Mouse (Mus musculus): ENCODE data around the gene Pak4.
A peak's percentile ranks its signal among the peaks of the same experiment; 100 is the strongest.
"Not testable (repeated sequence)": the region's sequence is repeated elsewhere in the genome, so short reads cannot be mapped to it uniquely, and the experiment has no call there.

Gene Pak4

DNA sequence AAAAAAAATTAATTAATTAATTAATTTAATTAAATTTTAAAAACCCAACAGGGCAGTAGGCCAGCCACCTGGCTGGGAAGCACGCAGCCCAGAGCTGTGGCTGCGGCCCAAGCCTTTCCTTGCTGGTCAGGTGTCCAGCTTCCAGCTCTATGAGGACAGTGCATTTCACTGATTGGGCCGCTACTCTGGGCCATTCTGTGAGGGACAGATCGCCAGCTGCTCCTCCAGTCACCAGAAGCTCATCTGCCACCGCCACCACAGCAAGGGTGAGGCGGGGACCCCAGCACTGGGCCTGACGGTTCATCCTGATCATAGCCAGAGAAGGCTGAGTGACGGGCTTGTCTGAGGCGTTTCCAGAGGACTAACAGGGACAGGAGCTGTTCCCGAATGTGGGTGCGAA is 36.0 kb downstream of the Pak4 start:
- no peak for DNase-seq (ENCODE audit: low spot score)

DNA sequence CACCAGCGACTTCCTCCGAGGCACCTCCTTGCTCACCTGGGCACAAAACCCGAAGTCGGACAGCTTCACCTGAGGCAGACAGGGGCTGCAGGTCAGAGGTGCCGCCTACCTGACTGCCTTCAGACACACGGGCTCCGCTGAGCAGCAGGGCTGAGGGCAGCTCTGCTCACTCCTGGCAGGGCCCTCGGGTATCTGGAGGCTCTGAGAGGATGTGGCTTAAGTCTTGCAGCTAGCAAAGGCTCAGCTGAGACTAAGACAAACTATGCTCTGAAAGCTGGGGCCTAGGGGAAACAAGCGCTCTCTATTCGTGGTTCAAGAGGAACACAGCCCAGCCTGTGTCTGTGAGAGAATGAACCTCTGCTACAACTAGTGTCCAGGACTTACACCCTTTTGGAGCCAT is 37.1 kb downstream of the Pak4 start:
- DNase-seq (ENCODE audit: low spot score) = no peak

DNA sequence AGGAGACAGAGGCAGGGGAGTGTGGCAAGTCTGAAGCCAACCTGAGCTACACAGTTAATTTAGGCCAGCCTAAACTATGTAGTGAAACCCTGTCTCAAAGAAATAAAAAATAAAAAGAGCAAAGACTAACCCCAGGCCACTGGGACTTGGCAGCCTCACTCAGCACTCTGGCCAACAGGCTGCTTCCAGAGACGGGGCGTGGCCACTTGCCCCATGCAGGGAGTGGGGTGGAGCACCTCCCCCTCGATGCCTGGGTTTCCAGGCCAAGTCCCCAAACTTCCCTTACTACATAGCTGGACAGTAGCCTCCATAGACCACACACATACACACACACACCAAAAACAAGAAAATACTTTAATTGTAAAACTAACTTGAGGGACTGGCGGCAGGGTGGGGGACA is 39.5 kb downstream of the Pak4 start:
- DNase-seq (ENCODE audit: low spot score) = peak; percentile 37

GRCm38 (mm10) chr7:28557708-28558107 is 40.3 kb downstream of the Pak4 start:
- no peak for DNase-seq (ENCODE audit: low spot score)

GRCm38 (mm10) chr7:28557069-28557468 is 40.9 kb downstream of the Pak4 start:
- DNase-seq (ENCODE audit: low spot score) = no peak

GRCm38 (mm10) chr7:28555939-28556535 is 41.9 kb downstream of the Pak4 start:
- no peak for DNase-seq (ENCODE audit: low spot score)

DNA sequence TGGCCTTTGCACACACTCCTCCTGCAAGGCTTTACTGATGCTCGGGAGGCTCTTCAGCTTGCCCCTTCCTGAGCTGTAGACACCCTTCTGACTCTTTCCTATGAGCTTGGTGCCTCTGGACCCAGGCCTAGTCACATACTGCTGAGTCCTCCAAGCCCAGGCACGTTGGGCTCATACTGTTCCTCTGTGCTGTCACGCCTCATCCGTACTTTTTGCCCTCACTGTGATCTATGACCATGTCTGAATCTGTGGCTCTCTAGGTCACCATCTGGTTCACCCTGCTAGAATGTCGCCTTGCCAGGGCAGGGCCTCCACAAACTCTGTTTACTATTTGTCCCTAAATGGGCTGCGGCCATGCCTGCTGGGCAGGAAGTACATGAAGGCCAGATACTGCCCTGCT is 44.9 kb downstream of the Pak4 start:
- DNase-seq (ENCODE audit: low spot score) = no peak

GRCm38 (mm10) chr7:28547628-28548027 is 50.4 kb downstream of the Pak4 start:
- no peak for DNase-seq (ENCODE audit: low spot score)

DNA sequence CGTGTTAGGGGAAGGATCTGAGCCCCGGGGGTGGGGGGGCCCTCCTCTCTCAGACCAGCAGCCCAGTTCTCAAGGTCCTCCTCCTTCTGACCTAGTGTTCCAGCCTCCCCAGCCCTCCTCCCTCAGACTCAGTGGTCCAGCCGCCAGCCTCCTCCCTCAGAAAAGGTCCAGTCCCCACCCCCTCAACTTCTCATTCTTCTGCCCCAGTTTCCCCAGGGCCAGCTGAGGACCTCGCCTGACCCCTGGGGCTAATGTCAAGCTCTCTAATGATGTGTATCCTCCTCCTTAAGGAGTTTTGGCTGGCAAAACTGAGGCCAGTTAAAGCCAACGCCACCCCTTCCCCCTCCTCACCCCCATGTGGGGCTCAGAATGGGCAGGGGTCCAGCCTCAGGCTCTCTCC is 50.8 kb downstream of the Pak4 start, which contains the start of gene Nccrp1:
Gene Nccrp1, minus strand, starts transcription at position 101 of the 400 bp plus-strand sequence.
- DNase-seq (ENCODE audit: low spot score) = no peak

DNA sequence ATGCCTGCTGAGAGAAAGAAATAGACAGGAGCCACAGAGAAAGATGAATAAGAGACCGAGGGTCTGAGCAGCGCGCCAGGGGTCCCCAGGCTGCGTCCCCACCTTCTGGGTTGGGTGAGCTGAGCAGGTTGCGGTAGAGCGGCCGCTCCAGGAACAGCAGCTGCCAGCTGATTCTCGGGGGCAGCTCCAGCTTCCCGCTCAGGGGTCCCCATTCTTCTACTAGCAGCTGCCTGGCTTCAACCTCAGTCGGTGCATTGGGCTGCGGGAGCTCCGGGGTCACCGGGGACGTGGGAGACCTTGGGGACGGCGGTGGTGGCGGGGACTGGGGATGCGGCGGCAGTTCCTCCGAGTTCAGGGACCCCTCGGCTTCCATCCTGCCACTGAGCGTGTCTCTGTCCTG is 51.3 kb downstream of the Pak4 start:
- no peak for DNase-seq (ENCODE audit: low spot score)

DNA sequence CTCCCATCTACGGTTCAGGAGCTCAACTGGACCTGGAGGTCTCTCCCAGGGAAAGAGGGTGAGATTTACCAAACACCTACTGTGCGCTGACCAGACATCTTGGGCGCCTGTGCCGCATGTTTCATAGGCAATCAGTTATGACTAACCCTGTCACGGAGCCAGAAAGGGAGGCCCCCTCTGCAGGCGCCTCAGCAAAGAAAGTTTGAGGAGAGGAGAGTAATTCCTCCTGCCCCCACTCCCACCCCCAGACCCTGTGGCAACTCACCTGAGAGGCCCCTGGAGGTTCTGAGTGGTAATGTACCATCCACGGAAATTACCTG is 52.1 kb downstream of the Pak4 start:
- DNase-seq (ENCODE audit: low spot score) = no peak

DNA sequence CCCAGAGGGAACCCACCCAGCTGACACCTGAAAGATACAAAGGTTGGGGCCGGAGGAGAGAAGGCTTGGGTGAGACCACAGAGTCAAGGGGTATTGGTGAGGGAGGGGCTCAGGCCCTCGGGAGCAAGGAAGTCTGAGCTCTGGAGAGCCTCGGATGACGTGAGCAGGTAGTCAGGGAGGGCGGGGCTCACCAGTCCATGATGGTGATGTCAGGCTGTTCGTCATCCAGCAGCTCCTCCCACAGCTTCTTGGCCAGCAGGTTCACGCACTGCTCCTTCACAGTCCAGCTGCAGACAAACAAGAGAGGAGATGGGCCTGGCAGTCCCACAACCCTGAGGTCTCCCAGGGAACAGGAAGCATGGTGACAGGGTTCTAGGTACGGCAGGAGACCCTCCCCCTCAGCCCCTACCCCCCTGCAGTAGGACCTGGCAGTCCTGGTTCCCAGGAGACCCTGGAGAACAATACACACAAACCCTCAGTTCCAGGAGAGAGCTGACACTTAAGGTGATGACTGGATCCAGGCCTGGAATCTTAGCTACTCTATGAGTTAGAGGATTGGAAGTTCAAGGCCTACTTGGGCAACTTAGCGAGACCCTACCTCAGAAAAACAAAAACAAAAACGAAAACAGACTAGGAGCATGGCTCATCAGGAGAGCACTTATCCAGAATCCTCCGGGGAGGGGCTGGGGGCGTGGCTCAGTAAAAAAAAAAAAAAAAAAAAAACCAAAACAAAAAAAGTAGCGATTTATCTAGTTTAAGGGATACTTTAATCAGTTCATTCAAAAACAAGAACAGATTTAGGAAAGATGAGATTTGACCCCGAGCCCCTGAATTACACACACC is 52.7 kb downstream of the Pak4 start:
- no peak for DNase-seq (ENCODE audit: low spot score)

GRCm38 (mm10) chr7:28544051-28544601 is 53.9 kb downstream of the Pak4 start:
- DNase-seq (ENCODE audit: low spot score) = no peak

- no peak for DNase-seq (ENCODE audit: low spot score)
Measured at GRCm38 (mm10) chr7:28540526-28540925, 57.5 kb downstream of the Pak4 start, which contains the start of gene Sycn. Gene Sycn, plus strand, starts transcription at chr7:28540885.

GRCm38 (mm10) chr7:28538886-28539285 is 59.1 kb downstream of the Pak4 start:
- not testable (repeated sequence) for DNase-seq (ENCODE audit: low spot score)

DNA sequence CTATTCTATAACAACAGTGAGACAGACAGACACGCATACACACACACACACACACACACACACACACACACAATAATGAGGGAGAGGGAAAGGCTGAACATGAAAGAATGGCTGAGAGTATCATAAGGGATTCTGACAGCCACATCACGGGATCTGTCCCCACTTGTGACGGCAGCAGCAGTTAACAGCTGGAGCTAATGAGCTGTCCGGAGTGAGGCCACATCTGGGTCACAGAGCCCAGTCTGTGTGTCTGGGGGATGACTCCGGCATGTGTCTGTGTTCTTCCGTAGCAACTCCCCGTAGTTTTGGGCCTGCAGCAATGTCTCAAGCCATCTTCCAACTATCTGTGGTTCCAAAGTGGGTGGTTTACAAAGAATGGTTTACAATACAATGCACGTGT is 66.0 kb downstream of the Pak4 start:
- DNase-seq (ENCODE audit: low spot score) = no peak

GRCm38 (mm10) chr7:28527922-28528719 is 69.9 kb downstream of the Pak4 start:
- peak; percentile 30 for DNase-seq (ENCODE audit: low spot score)

- not testable (repeated sequence) for DNase-seq (ENCODE audit: low spot score)
Measured at GRCm38 (mm10) chr7:28522536-28522935, 75.4 kb downstream of the Pak4 start, which contains the start of gene Ifnl3. Gene Ifnl3, plus strand, starts transcription at chr7:28522836.

DNA sequence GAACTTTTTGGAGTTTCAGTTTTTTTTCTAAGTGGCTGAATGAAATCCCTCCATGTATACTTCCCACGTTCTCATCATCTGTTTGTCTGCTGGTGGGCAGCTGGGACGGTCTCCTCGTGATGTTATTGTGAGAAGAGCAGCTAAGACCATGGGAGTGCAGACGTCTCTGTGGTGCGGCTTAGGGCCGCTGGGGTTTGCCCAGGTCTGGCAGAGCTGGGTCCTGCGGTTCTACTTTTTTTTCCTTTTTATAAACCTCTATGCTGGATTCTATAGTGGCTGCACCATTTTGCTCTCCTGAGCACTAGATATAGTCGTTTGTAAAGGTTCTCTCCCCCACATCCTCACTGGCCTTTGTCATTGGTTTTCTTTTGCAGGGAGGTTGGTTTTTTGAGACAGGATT is 86.5 kb downstream of the Pak4 start:
- no peak for DNase-seq (ENCODE audit: low spot score)

DNA sequence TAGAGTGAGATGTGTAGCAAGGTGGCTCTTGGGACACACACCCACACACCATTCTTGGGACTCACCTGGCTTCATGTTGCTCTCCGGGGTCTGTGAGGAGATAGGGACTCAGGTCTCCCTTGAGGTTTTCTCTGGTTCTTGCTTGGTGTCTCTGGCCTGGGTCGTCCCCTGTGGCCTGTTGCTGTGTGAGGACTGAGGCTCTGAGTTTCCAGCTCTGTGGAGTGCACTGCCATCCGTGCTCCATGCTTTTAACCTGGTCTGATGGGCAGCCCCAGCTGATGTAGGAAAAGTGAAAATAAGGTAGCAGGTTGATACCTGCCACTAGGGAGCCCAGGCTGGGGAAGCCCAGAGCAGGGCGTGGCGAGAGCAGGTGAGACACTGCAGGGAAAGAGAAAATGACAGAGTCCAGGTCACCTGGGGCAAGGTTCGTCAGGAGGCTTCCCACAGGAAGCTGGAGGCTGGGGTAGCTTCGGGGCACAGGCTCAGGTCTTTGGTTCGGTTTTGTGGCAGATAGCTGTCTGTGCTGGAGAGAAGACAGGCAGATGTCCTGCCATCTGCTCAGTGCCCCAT is 87.5 kb downstream of the Pak4 start, which contains the start of gene Ifnl2:
Gene Ifnl2, minus strand, starts transcription at position 51 of the 570 bp plus-strand sequence.
- DNase-seq (ENCODE audit: low spot score) = not testable (repeated sequence)

DNA sequence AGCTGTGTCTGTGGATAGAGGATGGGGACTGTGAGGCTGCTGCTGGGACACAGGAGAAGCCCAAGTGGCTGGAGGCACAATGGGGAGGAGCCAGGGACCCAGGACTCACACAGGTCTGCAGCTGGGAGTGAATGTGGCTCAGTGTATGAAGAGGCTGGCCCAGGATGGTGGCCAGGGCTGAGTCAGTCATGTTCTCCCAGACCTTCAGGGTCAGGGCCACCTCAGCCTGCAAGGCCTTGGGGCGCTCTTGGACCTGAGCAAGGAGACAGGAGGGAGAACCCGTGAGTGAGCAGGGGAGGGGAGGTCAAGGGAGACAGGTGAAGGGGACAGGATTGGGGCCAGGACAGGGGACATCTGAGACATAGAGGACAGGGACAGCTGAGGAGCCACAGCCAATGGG is 88.9 kb downstream of the Pak4 start:
- not testable (repeated sequence) for DNase-seq (ENCODE audit: low spot score)
